Mouse (Mus musculus) large intestine, adult 2 months (tissue): ENCODE measurements around the gene Rabgap1. TPM values are rescaled to one million over a fixed set of nuclear protein-coding genes. Genes with fewer than 3 reads are reported as not detected.

ENCODE experiments used
- polyA plus RNA-seq: library from polyadenylated mRNA; depleted of rRNA; stranded (reverse); fragments of >200 nt; gene quantifications from 2 replicates; pipeline ENCODE4 v1.2.3, GENCODE M21; 2012; rRNA removed

Rabgap1 gene
- polyA plus RNA-seq, 1 experiment, result 5.0 TPM

Other genes with a start within 250 kb of the Rabgap1 start
- gene Olfr366, start 231.7 kb upstream of the Rabgap1 start, polyA plus RNA-seq, result not detected in 2 replicates
- gene Olfr368, start 116.8 kb upstream of the Rabgap1 start, polyA plus RNA-seq, result not detected in 2 replicates
- 8.3 and 9.8 TPM in 2 replicates for gene Pdcl, start 83.9 kb upstream of the Rabgap1 start, polyA plus RNA-seq
- gene Rc3h2, start 20.4 kb upstream of the Rabgap1 start, polyA plus RNA-seq, result 3.5 and 6.6 TPM in 2 replicates
- 0.97 and 2.1 TPM in 2 replicates for gene Zbtb26, start 144 bp upstream of the Rabgap1 start, polyA plus RNA-seq
- 2.2 and 3.3 TPM in 2 replicates for gene Zbtb6, start 108 bp upstream of the Rabgap1 start, polyA plus RNA-seq
- 0.04 and 0.12 TPM in 2 replicates for gene Gpr21, start 73.1 kb downstream of the Rabgap1 start, polyA plus RNA-seq